ENCODE assay signal across 11 mouse cellular contexts in the genomic region with DNA sequence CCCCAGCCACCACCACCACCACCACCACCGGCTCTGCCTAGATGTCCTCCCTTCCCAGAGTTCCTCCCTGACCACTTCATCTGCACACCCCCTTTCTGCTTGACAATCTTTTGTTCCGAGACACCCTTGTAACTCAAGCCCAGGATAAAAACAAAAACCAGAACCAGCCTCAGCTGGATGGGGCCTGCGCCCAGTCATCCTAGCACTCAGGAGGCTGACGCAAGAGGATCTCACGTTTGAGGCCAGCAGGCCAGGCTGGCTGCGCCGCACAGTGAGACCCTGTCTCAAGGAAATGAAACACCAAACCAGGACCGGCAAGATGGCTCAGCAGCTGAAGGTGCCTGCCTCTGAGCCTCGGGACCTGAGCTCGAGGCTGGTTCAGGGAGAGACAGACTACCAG. TPM values are rescaled to one million over a fixed set of nuclear protein-coding genes. Genes with fewer than 3 reads are reported as not detected.
DNase-seq lines count a peak whose midpoint lies in the region; ATAC-seq and TF ChIP-seq lines count a peak whose summit lies in the region.
"Had no signal": no experiment of that assay in that cellular context is flagged by ENCODE, and none has a peak within 500 bp of the region (broad histone marks: within the 10 kb centered on the region; RNA-seq: fewer than 3 reads in every experiment).

No protein-coding gene starts in this region.

- WGBS in heart, embryonic 10.5 days: 58% methylated on average over 10 of the region's 10 CpGs
- WGBS in intestine, embryonic 15.5 days: 60% methylated on average over 10 of the region's 10 CpGs
- WGBS in cerebellum, adult 2 months: 78% methylated on average over 10 of the region's 10 CpGs

- intact Hi-C loops in heart, postnatal 25 days (cut with DNase I): no loop called here

- TF ChIP-seq CTCF in CH12.LX (conservative IDR thresholded peaks at IDR 0.05 in 1 of 2, IDR thresholded peaks at IDR 0.05 in 1 of 2; ENCODE audit: low read depth in 2 of 2, low read length in 2 of 2): no peak
- no peak for TF ChIP-seq CTCF in cerebellum, adult 2 months (IDR thresholded peaks at IDR 0.05; ENCODE audit: borderline replicate concordance, insufficient read depth, low read depth, low read length)

- H3K36me3 ChIP-seq in heart, embryonic 10.5 days: peaks cover 54% of the 10 kb centered on the region
- peaks cover 41 to 46% of the 10 kb centered on the region in 2 experiments for H3K36me3 ChIP-seq in CH12.LX (replicated peaks in 1 of 2; ENCODE audit: control insufficient read depth in 1 of 2, insufficient read depth in 1 of 2, low read length in 1 of 2)
- peaks cover 21% of the 10 kb centered on the region for H3K36me3 ChIP-seq in intestine, embryonic 15.5 days

- TF ChIP-seq RAD21 in CH12.LX (IDR thresholded peaks at IDR 0.05; ENCODE audit: low read depth, low read length): no peak

- peak; percentile 43; the same call in 1 of the 2 replicates for TF ChIP-seq POLR2A in CH12.LX (IDR thresholded peaks at IDR 0.05; ENCODE audit: low read depth, low read length)
- TF ChIP-seq POLR2A in cerebellum, adult 2 months (IDR thresholded peaks at IDR 0.05; ENCODE audit: borderline replicate concordance, insufficient read depth, low read length): no peak

- peak overlapping the region; percentile 59 for H3K4me2 ChIP-seq in CH12.LX (ENCODE audit: insufficient read depth, low read depth, poor library complexity, severe bottlenecking)
- peak overlapping the region; percentile 52 for H3K4me2 ChIP-seq in intestine, embryonic 15.5 days (replicated peaks)
- H3K4me2 ChIP-seq: forebrain, embryonic 12.5 days; limb, embryonic 15.5 days had no signal

- TF ChIP-seq EP300 in CH12.LX (IDR thresholded peaks at IDR 0.05; ENCODE audit: low read length): peak; percentile 26; the same call in 1 of the 2 replicates

- no peak for ATAC-seq in intestine, embryonic 15.5 days

- peaks cover 65% of the 10 kb centered on the region for H3K79me2 ChIP-seq in CH12.LX (replicated peaks; ENCODE audit: control insufficient read depth, extremely low read depth, insufficient read depth, poor library complexity, severe bottlenecking)

- H3K27me3 ChIP-seq in heart, embryonic 10.5 days (ENCODE audit: insufficient read depth, poor library complexity, severe bottlenecking): no peaks in the 10 kb centered on the region
- H3K27me3 ChIP-seq in CH12.LX (replicated peaks): no peaks in the 10 kb centered on the region
- no peaks in the 10 kb centered on the region for H3K27me3 ChIP-seq in intestine, embryonic 15.5 days (replicated peaks)
- H3K27me3 ChIP-seq in cerebellum, adult 2 months (ENCODE audit: control insufficient read depth, insufficient read depth, low read length): no peaks in the 10 kb centered on the region
- H3K27me3 ChIP-seq: forebrain, embryonic 12.5 days; limb, embryonic 15.5 days had no signal

- dilution Hi-C loops in CH12.LX (cut with MboI; ENCODE audit: extremely low pct_ligation_motif_present, extremely low pct_unique_long_range_greater_than_20kb, low sequenced_read_pairs): no loop called here

- no peaks in the 10 kb centered on the region for H3K9me3 ChIP-seq in heart, embryonic 10.5 days
- no peaks in the 10 kb centered on the region for H3K9me3 ChIP-seq in CH12.LX (replicated peaks; ENCODE audit: low read length)
- no peaks in the 10 kb centered on the region for H3K9me3 ChIP-seq in intestine, embryonic 15.5 days
- H3K9me3 ChIP-seq: forebrain, embryonic 12.5 days; limb, embryonic 15.5 days had no signal

- peak overlapping the region; percentile 27; the same call in 1 of the 2 replicates for H3K4me3 ChIP-seq in heart, embryonic 10.5 days
- H3K4me3 ChIP-seq in CH12.LX (replicated peaks in 1 of 3; ENCODE audit: low read depth in 2 of 3, low read length in 2 of 3, poor library complexity in 1 of 3): peak overlapping the region; percentile 18 to 94 (median 22)
- no peak overlapping the region for H3K4me3 ChIP-seq in intestine, embryonic 15.5 days (replicated peaks)
- no peak overlapping the region for H3K4me3 ChIP-seq in cerebellum, adult 2 months (replicated peaks; ENCODE audit: insufficient read depth, low read depth, low read length)
- H3K4me3 ChIP-seq: forebrain, embryonic 12.5 days; limb, embryonic 15.5 days had no signal

- in situ Hi-C loops in CH12.LX (cut with MboI; ENCODE audit: low pct_ligation_motif_present, low pct_unique_long_range_greater_than_20kb, low sequenced_read_pairs): no loop called here

- no peak for DNase-seq in heart, embryonic 10.5 days (ENCODE audit: low spot score)
- DNase-seq in heart, postnatal 25 days (ENCODE audit: low spot score): no peak
- peak; percentile 75 for DNase-seq in CH12.LX (ENCODE audit: extremely low read depth)
- DNase-seq in lung, postnatal 14 days: peak; percentile 46
- no peak for DNase-seq in cerebellum, adult 2 months
- DNase-seq in adrenal gland, adult (ENCODE audit: inconsistent age in 2 of 2, low spot score in 1 of 2): no peak
- no peak for DNase-seq in spleen, postnatal 36 days (ENCODE audit: low spot score in 2 of 2)

- peak overlapping the region; percentile 56; the same call in 1 of the 2 replicates for H3K27ac ChIP-seq in heart, embryonic 10.5 days
- H3K27ac ChIP-seq in CH12.LX (ENCODE audit: insufficient read depth, low read depth): peak overlapping the region; percentile 94
- peak overlapping the region; percentile 68 for H3K27ac ChIP-seq in intestine, embryonic 15.5 days
- no peak overlapping the region; the same call in 1 of the 2 replicates for H3K27ac ChIP-seq in cerebellum, adult 2 months (ENCODE audit: insufficient read depth, low read length)
- H3K27ac ChIP-seq: forebrain, embryonic 12.5 days; limb, embryonic 15.5 days had no signal

- peak overlapping the region; percentile 91 for H3K9ac ChIP-seq in CH12.LX (ENCODE audit: insufficient read depth, low read depth)
- peak overlapping the region; percentile 32; the same call in 1 of the 2 replicates for H3K9ac ChIP-seq in intestine, embryonic 15.5 days
- H3K9ac ChIP-seq: forebrain, embryonic 12.5 days; limb, embryonic 15.5 days had no signal

- peaks cover 57% of the 10 kb centered on the region for H3K4me1 ChIP-seq in heart, embryonic 10.5 days
- peaks cover 27 to 40% of the 10 kb centered on the region in 2 experiments for H3K4me1 ChIP-seq in CH12.LX (ENCODE audit: control insufficient read depth in 1 of 2, insufficient read depth in 2 of 2)
- H3K4me1 ChIP-seq in intestine, embryonic 15.5 days (replicated peaks): peaks cover 47% of the 10 kb centered on the region
- peaks cover 37% of the 10 kb centered on the region for H3K4me1 ChIP-seq in cerebellum, adult 2 months (ENCODE audit: control insufficient read depth, insufficient read depth, low read length)

TF ChIP-seq in CH12.LX, 34 proteins besides CTCF, POLR2A, EP300 and RAD21 (continues in another document):
- TF ChIP-seq E2F4 (IDR thresholded peaks at IDR 0.05; ENCODE audit: insufficient replicate concordance, low read depth, low read length) (no peak), MAX (IDR thresholded peaks at IDR 0.05; ENCODE audit: low read length) (peak; percentile 74; the same call in 1 of the 2 replicates), MAZ (IDR thresholded peaks at IDR 0.05; ENCODE audit: low read depth, low read length) (0 out of 2 replicates have a peak, but pooled peaks have one; percentile 49), IRF4 (IDR thresholded peaks at IDR 0.05; ENCODE audit: low read depth, low read length) (peak; percentile 78; the same call in 1 of the 2 replicates), TCF12 (IDR thresholded peaks at IDR 0.05; ENCODE audit: low read depth, low read length) (peak; percentile 69), USF2 (conservative IDR thresholded peaks at IDR 0.05; ENCODE audit: low read depth, low read length) (no peak)

RNA-seq across cellular contexts. Expression of a gene that starts 4.6 kb away (rescaled TPM):
- 99.0 and 112 TPM in 2 replicates for polyA plus RNA-seq in heart, embryonic 10.5 days (2016; fragmentation: Nextera tagmentation; extraction: Ambion mirVana)
- 10 to 100 TPM; 35.7 to 39.4 TPM for total RNA-seq in heart, postnatal 25 days (2021)
- total RNA-seq in CH12.LX (2012; rRNA removed): 109 and 114 TPM in 2 replicates
- 122 and 125 TPM in 2 replicates for total RNA-seq in CH12.LX (2014; rRNA removed)
- polyA plus RNA-seq in CH12.LX (2012; ENCODE audit: insufficient read length, low read depth): 191 and 240 TPM in 2 replicates
- polyA plus RNA-seq in intestine, embryonic 15.5 days (2015; fragmentation: Nextera tagmentation; extraction: Ambion mirVana): 109 and 114 TPM in 2 replicates
- polyA plus RNA-seq in cerebellum, adult 2 months (2012; rRNA removed): 30.8 and 32.9 TPM in 2 replicates

RNA-seq across cellular contexts. Expression of a gene that starts 12.8 kb away (rescaled TPM):
- polyA plus RNA-seq in heart, embryonic 10.5 days (2016; fragmentation: Nextera tagmentation; extraction: Ambion mirVana): 0.13 TPM in 1 of 2 replicates, not detected in the other
- total RNA-seq in heart, postnatal 25 days (2021): not detected
- total RNA-seq in CH12.LX (2012; rRNA removed) (not detected in 2 replicates), CH12.LX (2014; rRNA removed) (not detected in 2 replicates)
- not detected in 2 replicates for polyA plus RNA-seq in CH12.LX (2012; ENCODE audit: insufficient read length, low read depth)
- polyA plus RNA-seq in intestine, embryonic 15.5 days (2015; fragmentation: Nextera tagmentation; extraction: Ambion mirVana): 0.14 and 0.34 TPM in 2 replicates
- polyA plus RNA-seq in cerebellum, adult 2 months (2012; rRNA removed): 1.1 and 2.0 TPM in 2 replicates
- polyA plus RNA-seq: kidney, embryonic 14.5 days had no signal

RNA-seq across cellular contexts. Expression of a gene that starts 15.4 kb away (rescaled TPM):
- 22.4 and 26.0 TPM in 2 replicates for polyA plus RNA-seq in heart, embryonic 10.5 days (2016; fragmentation: Nextera tagmentation; extraction: Ambion mirVana)
- 100 to 1,000 TPM; 124 to 136 TPM for total RNA-seq in heart, postnatal 25 days (2021)
- total RNA-seq in CH12.LX (2012; rRNA removed): 0.72 and 1.0 TPM in 2 replicates
- 0.43 and 0.56 TPM in 2 replicates for total RNA-seq in CH12.LX (2014; rRNA removed)
- polyA plus RNA-seq in CH12.LX (2012; ENCODE audit: insufficient read length, low read depth): 0.76 and 0.80 TPM in 2 replicates
- polyA plus RNA-seq in intestine, embryonic 15.5 days (2015; fragmentation: Nextera tagmentation; extraction: Ambion mirVana): 11.3 and 12.5 TPM in 2 replicates
- polyA plus RNA-seq in cerebellum, adult 2 months (2012; rRNA removed): 96.9 and 101 TPM in 2 replicates

RNA-seq across cellular contexts. Expression of a gene that starts 38.9 kb away (rescaled TPM):
- polyA plus RNA-seq in heart, embryonic 10.5 days (2016; fragmentation: Nextera tagmentation; extraction: Ambion mirVana): 46.8 and 47.9 TPM in 2 replicates
- 10 to 100 TPM; 57.6 to 59.3 TPM for total RNA-seq in heart, postnatal 25 days (2021)
- total RNA-seq in CH12.LX (2012; rRNA removed): 11.9 and 15.7 TPM in 2 replicates
- total RNA-seq in CH12.LX (2014; rRNA removed): 8.6 and 9.4 TPM in 2 replicates
- polyA plus RNA-seq in CH12.LX (2012; ENCODE audit: insufficient read length, low read depth): 20.0 and 21.2 TPM in 2 replicates
- polyA plus RNA-seq in intestine, embryonic 15.5 days (2015; fragmentation: Nextera tagmentation; extraction: Ambion mirVana): 36.8 and 39.4 TPM in 2 replicates
- polyA plus RNA-seq in cerebellum, adult 2 months (2012; rRNA removed): 39.1 and 40.1 TPM in 2 replicates

RNA-seq across cellular contexts. Expression of a gene that starts 42.8 kb away (rescaled TPM):
- 0.24 and 0.27 TPM in 2 replicates for polyA plus RNA-seq in heart, embryonic 10.5 days (2016; fragmentation: Nextera tagmentation; extraction: Ambion mirVana)
- under 1 TPM; 0.59 to 0.81 TPM for total RNA-seq in heart, postnatal 25 days (2021)
- 0.08 and 0.13 TPM in 2 replicates for total RNA-seq in CH12.LX (2012; rRNA removed)
- not detected in 2 replicates for total RNA-seq in CH12.LX (2014; rRNA removed)
- 0.27 and 0.56 TPM in 2 replicates for polyA plus RNA-seq in CH12.LX (2012; ENCODE audit: insufficient read length, low read depth)
- polyA plus RNA-seq in intestine, embryonic 15.5 days (2015; fragmentation: Nextera tagmentation; extraction: Ambion mirVana): 0.09 and 0.14 TPM in 2 replicates
- polyA plus RNA-seq in cerebellum, adult 2 months (2012; rRNA removed): 0.67 and 0.71 TPM in 2 replicates
- polyA plus RNA-seq: forebrain, embryonic 12.5 days had no signal

Comparison
In these comparisons a context has a peak if more than half of its experiments do, and no peak if none do; other contexts are left out.
1. DNase-seq: peak in CH12.LX (single experiment) and lung, postnatal 14 days (single experiment); none in heart, embryonic 10.5 days (single experiment), heart, postnatal 25 days (single experiment), cerebellum, adult 2 months (0 of 2), adrenal gland, adult (0 of 2) and spleen, postnatal 36 days (0 of 2).
2. H3K4me3 ChIP-seq: peak in heart, embryonic 10.5 days (single experiment) and CH12.LX (3 of 3); none in intestine, embryonic 15.5 days (single experiment) and cerebellum, adult 2 months (single experiment).